Mouse (Mus musculus) lung, embryonic 16.5 days (tissue): ENCODE measurements at regions not wholly inside any gene's neighbourhood (a gene's known extent, or its start where the extent isn't known, plus 50 kb on each side); places are given as distances from the start of the nearest gene placed in this dataset.

Source experiments
- ATAC-seq: fragments of 200-750 bp; cut with Nextera tagmentation; 2 replicates; pipeline ENCODE4 v1.8.0; 2017; ENCODE audit warnings: low read depth, mild to moderate bottlenecking, moderate library complexity
- H3K27ac ChIP-seq: fragments of 300-500 bp; sonication (generic); 2 replicates; pipeline ENCODE4 v1.5.1; 2014; ENCODE audit warnings: mild to moderate bottlenecking, control low read depth, low read length
- H3K27me3 ChIP-seq: fragments of 300-500 bp; sonication (generic); 2 replicates; pipeline ENCODE4 v1.6.1; 2014; ENCODE audit warnings: low read depth, low read length, mixed read lengths; ENCODE audit not compliant: control insufficient read depth, insufficient read depth
- H3K36me3 ChIP-seq: fragments of 300-500 bp; sonication (generic); 2 replicates; pipeline ENCODE4 v1.6.1; 2014; ENCODE audit warnings: low read length; ENCODE audit not compliant: control insufficient read depth, insufficient read depth
- H3K4me1 ChIP-seq: fragments of 300-500 bp; sonication (generic); replicated peaks from 2 replicates; pipeline ENCODE4 v1.6.1; 2014; ENCODE audit warnings: low read length, mixed read lengths; ENCODE audit not compliant: control insufficient read depth, insufficient read depth
- H3K4me2 ChIP-seq: fragments of 300-500 bp; sonication (generic); 2 replicates; pipeline ENCODE4 v1.6.1; 2014; ENCODE audit warnings: low read depth, low read length, control low read depth
- H3K4me3 ChIP-seq: fragments of 300-500 bp; sonication (generic); 2 replicates; pipeline ENCODE4 v1.5.1; 2014; ENCODE audit warnings: mild to moderate bottlenecking, low read length, control low read depth
- H3K9ac ChIP-seq: fragments of 300-500 bp; sonication (generic); 2 replicates; pipeline ENCODE4 v1.6.1; 2014; ENCODE audit warnings: low read length, control low read depth
- H3K9me3 ChIP-seq: fragments of 300-500 bp; sonication (generic); 2 replicates; pipeline ENCODE4 v1.6.1; 2016; ENCODE audit warnings: low read length; ENCODE audit not compliant: control insufficient read depth
- WGBS: fragments of 180-500 bp; shearing (Covaris S2); extraction: QIAGEN DNeasy Blood & Tissue Kit; methylation state at CpG from one replicate; pipeline ENCODE4 v1.1.7; 2014; 5-methylcytosine and 5-hydroxymethylcytosine counted together

- no peaks in the 10 kb centered on the region for H3K9me3 ChIP-seq
- H3K4me3 ChIP-seq: no peak overlapping the region
- no peaks in the 10 kb centered on the region for H3K4me1 ChIP-seq
- 0% methylated on average over 1 of the region's 1 CpGs for WGBS
- H3K27me3 ChIP-seq: no peaks in the 10 kb centered on the region
- no peaks in the 10 kb centered on the region for H3K36me3 ChIP-seq
- no peak for ATAC-seq
- no peak overlapping the region for H3K9ac ChIP-seq
- no peak overlapping the region for H3K4me2 ChIP-seq
- H3K27ac ChIP-seq: no peak overlapping the region
Observed at GRCm38 (mm10) chr3:50761766-50762165, 318.4 kb upstream of the Slc7a11 start.

- Histone ChIP-seq H3K27ac (no peak overlapping the region), H3K4me3 (no peak overlapping the region), H3K4me2 (no peak overlapping the region), H3K27me3 (no peaks in the 10 kb centered on the region), H3K4me1 (no peaks in the 10 kb centered on the region), H3K36me3 (no peaks in the 10 kb centered on the region), H3K9ac (no peak overlapping the region), H3K9me3 (no peaks in the 10 kb centered on the region)
- 85% methylated on average over 1 of the region's 1 CpGs for WGBS
- no peak for ATAC-seq
Observed at GRCm38 (mm10) chr3:50758106-50758505, 314.7 kb upstream of the Slc7a11 start.

- WGBS: 65% methylated on average over 1 of the region's 1 CpGs
- Histone ChIP-seq H3K4me3 (no peak overlapping the region), H3K9ac (no peak overlapping the region), H3K4me1 (no peaks in the 10 kb centered on the region), H3K27ac (no peak overlapping the region), H3K27me3 (no peaks in the 10 kb centered on the region), H3K9me3 (no peaks in the 10 kb centered on the region), H3K36me3 (no peaks in the 10 kb centered on the region), H3K4me2 (no peak overlapping the region)
- ATAC-seq: no peak
Observed at GRCm38 (mm10) chr3:50737173-50737572, 293.8 kb upstream of the Slc7a11 start.

- no peaks in the 10 kb centered on the region for H3K4me1 ChIP-seq
- H3K9me3 ChIP-seq: no peaks in the 10 kb centered on the region
- H3K27ac ChIP-seq: no peak overlapping the region
- no peak for ATAC-seq
- H3K4me3 ChIP-seq: no peak overlapping the region
- H3K27me3 ChIP-seq: no peaks in the 10 kb centered on the region
- no peak overlapping the region for H3K4me2 ChIP-seq
- H3K9ac ChIP-seq: no peak overlapping the region
- 84% methylated on average over 5 of the region's 5 CpGs for WGBS
- no peaks in the 10 kb centered on the region for H3K36me3 ChIP-seq
Observed at GRCm38 (mm10) chr3:50719035-50719434, 275.6 kb upstream of the Slc7a11 start.

GRCm38 (mm10) chr3:50713463-50713862, 270.0 kb upstream of the Slc7a11 start:
- no peaks in the 10 kb centered on the region for H3K36me3 ChIP-seq
- H3K9ac ChIP-seq: no peak overlapping the region
- no peaks in the 10 kb centered on the region for H3K27me3 ChIP-seq
- no peaks in the 10 kb centered on the region for H3K9me3 ChIP-seq
- no peaks in the 10 kb centered on the region for H3K4me1 ChIP-seq
- no peak overlapping the region for H3K4me2 ChIP-seq
- no peak for ATAC-seq
- WGBS: 96% methylated on average over 6 of the region's 6 CpGs
- H3K27ac ChIP-seq: no peak overlapping the region
- no peak overlapping the region for H3K4me3 ChIP-seq

- ATAC-seq: no peak
- H3K36me3 ChIP-seq: no peaks in the 10 kb centered on the region
- no peaks in the 10 kb centered on the region for H3K4me1 ChIP-seq
- 39% methylated on average over 12 of the region's 12 CpGs for WGBS
- H3K4me3 ChIP-seq: no peak overlapping the region
- H3K4me2 ChIP-seq: no peak overlapping the region
- H3K27me3 ChIP-seq: no peaks in the 10 kb centered on the region
- H3K9ac ChIP-seq: no peak overlapping the region
- no peaks in the 10 kb centered on the region for H3K9me3 ChIP-seq
- no peak overlapping the region for H3K27ac ChIP-seq
Observed at GRCm38 (mm10) chr3:50709415-50709989, 266.1 kb upstream of the Slc7a11 start.

GRCm38 (mm10) chr3:50706707-50707106, 263.3 kb upstream of the Slc7a11 start:
- WGBS: 43% methylated on average over 2 of the region's 2 CpGs
- H3K4me3 ChIP-seq: no peak overlapping the region
- no peaks in the 10 kb centered on the region for H3K4me1 ChIP-seq
- H3K4me2 ChIP-seq: no peak overlapping the region
- no peaks in the 10 kb centered on the region for H3K27me3 ChIP-seq
- H3K9ac ChIP-seq: no peak overlapping the region
- no peaks in the 10 kb centered on the region for H3K36me3 ChIP-seq
- H3K27ac ChIP-seq: no peak overlapping the region
- peaks cover 4% of the 10 kb centered on the region for H3K9me3 ChIP-seq
- no peak for ATAC-seq

GRCm38 (mm10) chr3:50694904-50695680, 251.7 kb upstream of the Slc7a11 start:
- Histone ChIP-seq H3K27ac (peak overlapping the region; percentile 32; the same call in 1 of the 2 replicates), H3K9me3 (no peaks in the 10 kb centered on the region), H3K27me3 (no peaks in the 10 kb centered on the region), H3K4me1 (no peaks in the 10 kb centered on the region; the same call in 1 of the 2 replicates), H3K4me2 (peak overlapping the region; percentile 26; the same call in 1 of the 2 replicates), H3K36me3 (no peaks in the 10 kb centered on the region), H3K4me3 (no peak overlapping the region), H3K9ac (no peak overlapping the region)
- no peak for ATAC-seq
- WGBS: 55% methylated on average over 15 of the region's 15 CpGs

GRCm38 (mm10) chr3:50694497-50694896, 251.1 kb upstream of the Slc7a11 start:
- H3K4me3 ChIP-seq: no peak overlapping the region
- peak overlapping the region; percentile 26; the same call in 1 of the 2 replicates for H3K4me2 ChIP-seq
- no peak overlapping the region for H3K9ac ChIP-seq
- no peaks in the 10 kb centered on the region; the same call in 1 of the 2 replicates for H3K4me1 ChIP-seq
- no peaks in the 10 kb centered on the region for H3K9me3 ChIP-seq
- no peaks in the 10 kb centered on the region for H3K36me3 ChIP-seq
- H3K27me3 ChIP-seq: no peaks in the 10 kb centered on the region
- peak overlapping the region; percentile 47; the same call in 1 of the 2 replicates for H3K27ac ChIP-seq
- ATAC-seq: peak; percentile 77; the same call in 1 of the 2 replicates
- 30% methylated on average over 8 of the region's 8 CpGs for WGBS
